Mouse (Mus musculus) liver, embryonic 14 days (tissue): ENCODE measurements around the gene Hoxd4. TPM values are rescaled to one million over a fixed set of nuclear protein-coding genes. Genes with fewer than 3 reads are reported as not detected.

Experiments
- polyA plus RNA-seq: library from polyadenylated mRNA; depleted of rRNA; stranded (reverse); fragments of >200 nt; gene quantifications from 2 replicates; pipeline ENCODE4 v1.2.3, GENCODE M21; 2012; rRNA removed

Hoxd4 gene
- 0.02 and 0.12 TPM in 2 replicates for polyA plus RNA-seq

DNA sequence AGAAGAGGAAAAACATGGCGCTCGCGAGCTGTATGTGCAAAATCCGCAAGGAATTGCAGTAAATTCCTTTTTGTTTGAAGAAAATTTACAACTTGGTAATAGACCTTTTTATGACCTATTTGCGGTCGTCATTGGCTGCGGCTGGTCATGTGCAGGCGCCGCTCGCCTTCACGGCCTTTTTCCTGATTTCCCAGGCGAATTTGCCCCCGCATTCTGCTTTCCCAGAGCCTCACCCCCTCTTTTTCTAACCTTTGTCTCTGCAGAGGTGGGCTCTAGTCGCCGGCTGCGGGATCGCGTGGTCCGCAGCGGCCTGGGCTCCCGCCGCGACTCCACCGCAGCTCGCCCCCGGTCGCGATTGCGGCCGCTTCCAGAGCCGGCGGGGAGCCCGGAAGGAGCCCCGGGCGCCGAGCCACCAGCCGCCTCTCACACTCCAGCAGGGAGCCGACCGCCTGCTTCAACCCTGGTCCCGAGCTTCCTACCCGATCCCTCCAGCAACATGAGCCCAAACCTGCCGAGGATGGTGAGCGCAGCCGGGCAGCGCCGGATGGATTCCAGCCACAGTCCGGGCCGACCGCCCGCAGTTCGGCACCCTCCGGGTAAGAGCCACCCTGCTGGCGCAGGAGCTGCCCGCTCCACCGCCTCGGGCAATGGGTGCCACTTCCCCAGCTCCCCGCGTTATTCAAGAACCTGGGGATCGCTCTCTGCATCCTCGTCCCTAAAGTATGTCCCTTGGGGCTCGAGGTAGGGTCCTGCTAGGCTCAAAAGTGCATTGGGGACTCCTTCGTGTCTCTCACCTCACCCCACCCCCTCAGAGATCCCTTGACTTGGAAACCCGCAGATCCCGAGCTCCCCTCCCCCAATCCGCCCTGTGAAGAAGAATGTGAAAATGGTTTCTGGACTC, at the start of gene Hoxd4, which contains the start of gene Hoxd3:
TSS of gene Hoxd4 (plus strand) at position 209 of the 901 bp plus-strand sequence.
TSS of gene Hoxd3 (plus strand) at position 207 of the 901 bp plus-strand sequence.

DNA sequence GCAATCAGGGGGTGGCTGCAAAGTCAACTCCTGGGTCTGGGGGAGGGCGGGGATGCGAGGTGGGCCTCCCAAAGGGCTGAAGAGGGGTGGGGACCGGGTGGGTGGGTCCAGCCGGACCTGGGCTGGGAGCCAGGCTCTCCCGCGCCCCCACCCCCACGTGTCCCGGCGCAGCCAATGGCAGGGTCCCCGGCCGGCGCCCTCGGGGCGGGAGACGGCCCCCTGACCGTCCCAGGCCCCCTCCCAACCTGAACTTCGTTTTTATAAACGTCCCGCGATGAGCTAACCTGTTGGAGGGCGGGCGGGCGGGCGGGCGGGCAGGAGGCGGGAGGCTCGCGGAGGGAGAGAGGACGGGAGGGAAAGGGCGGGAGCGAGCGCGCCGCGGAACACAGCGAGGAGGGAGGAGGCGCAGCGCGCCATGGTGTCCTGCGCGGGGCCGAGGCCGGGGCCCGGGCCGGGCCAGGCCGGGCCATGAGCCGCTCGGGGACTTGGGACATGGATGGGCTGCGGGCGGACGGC, 43.8 kb upstream of the Hoxd4 start, which contains the start of gene Hoxd13:
TSS of gene Hoxd13 (plus strand) at position 469 of the 516 bp plus-strand sequence.

DNA sequence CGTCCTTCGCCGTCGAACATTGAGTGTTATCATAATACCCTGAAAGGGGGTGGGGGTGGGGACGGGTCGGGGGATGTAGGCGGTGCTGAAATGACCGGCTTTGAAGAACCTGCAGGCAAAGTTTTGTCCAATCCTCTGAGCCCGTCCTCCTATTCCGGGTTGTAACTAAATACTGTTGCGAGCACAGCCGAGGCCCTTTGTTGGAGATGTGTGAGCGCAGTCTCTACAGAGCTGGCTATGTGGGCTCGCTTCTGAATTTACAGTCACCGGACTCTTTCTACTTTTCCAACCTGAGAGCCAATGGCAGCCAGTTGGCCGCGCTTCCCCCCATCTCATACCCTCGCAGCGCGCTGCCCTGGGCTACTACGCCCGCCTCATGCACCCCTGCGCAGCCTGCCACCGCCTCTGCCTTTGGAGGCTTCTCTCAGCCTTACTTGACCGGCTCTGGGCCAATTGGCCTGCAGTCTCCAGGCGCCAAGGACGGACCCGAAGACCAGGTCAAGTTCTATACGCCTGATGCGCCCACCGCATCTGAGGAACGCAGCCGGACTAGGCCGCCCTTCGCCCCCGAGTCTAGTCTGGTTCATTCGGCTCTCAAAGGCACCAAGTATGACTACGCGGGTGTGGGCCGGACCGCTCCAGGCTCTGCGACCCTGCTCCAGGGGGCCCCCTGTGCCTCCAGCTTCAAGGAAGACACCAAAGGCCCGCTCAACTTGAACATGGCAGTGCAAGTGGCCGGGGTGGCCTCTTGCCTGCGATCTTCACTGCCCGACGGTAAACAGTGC, 36.7 kb upstream of the Hoxd4 start, which contains the start of gene Hoxd12:
TSS of gene Hoxd12 (plus strand) at position 133 of the 785 bp plus-strand sequence.

DNA sequence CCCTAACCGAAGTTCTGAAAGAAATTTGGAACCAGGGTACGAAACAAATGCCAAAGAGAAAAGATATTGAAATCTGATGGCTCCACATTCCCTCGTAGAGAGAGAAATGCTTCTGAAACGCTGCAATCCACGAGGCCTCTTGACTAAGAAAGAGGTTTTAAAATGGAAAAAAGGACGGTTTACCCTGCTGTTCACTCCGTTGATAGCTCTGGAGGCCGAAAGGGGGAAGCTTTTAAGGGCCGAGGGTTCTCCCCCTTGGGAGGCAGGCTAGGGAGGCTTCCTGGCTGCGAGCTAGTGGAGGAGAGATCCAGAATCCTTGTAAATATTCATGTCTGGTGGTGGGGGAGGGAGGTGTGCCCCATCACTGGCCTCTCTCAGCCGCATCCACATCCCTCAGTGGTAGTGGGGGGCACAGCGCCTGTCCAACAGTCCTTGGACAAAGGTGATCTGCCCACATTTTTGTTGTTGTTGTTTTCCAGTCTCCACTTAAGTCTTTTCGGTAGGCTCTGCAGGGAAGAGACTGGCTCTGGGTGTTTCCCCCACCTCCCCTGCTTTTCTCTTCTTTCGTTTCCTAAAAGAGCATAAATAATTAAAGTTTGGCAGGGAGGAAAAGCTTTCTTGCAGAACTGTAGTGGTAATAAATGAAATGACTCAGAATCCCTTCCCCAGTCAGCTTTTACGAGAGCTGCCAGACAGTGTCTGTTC, 32.7 kb upstream of the Hoxd4 start, which contains the start of gene Hoxd11:
TSS of gene Hoxd11 (plus strand) at position 667 of the 705 bp plus-strand sequence.

DNA sequence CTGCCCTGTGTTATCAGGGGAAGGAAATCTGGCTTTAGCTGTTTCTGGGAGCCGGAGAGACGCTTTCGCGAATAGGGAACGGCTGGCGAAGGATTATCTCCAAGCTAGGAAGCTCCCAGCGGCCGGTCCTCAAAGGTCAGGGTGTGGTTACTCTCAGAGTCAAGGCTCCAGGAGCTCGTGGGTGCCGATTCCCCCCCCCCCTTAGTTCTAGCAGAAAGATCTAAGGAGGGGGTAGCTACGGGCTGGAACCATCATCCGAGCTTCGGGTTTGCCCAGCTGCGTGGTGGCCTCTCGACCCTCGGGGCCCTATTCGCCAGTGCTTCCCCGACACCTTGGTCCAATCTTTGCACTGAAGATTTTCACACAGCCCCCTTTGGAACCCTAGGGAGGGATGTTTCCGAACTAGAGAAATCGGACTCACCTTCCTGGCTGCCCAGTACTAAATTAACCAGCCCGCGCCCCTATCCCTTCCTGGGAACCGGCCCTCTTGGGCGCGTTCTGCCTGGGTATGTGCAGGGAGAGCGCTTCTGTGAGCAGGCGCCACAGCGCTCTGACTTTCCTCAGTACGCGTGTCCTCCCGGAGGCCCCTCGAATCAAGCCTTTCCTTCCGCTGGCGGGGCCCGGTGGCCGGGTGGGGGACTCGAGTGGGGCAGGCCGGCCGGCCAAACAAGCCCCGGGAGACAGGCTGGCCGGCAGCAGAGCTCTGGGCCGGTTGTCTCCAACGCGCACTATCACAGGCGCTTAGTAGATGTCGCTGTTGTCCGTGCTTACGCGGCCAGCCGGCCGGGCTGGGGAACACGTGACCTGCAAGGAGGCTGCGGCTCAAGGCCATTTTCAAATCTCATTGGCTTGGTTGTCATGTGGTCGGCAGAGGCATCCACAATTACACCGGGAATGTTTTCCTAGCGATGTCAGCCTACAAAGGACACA, 20.4 kb upstream of the Hoxd4 start, which contains the start of gene Hoxd10:
TSS of gene Hoxd10 (plus strand) at position 903 of the 930 bp plus-strand sequence.

DNA sequence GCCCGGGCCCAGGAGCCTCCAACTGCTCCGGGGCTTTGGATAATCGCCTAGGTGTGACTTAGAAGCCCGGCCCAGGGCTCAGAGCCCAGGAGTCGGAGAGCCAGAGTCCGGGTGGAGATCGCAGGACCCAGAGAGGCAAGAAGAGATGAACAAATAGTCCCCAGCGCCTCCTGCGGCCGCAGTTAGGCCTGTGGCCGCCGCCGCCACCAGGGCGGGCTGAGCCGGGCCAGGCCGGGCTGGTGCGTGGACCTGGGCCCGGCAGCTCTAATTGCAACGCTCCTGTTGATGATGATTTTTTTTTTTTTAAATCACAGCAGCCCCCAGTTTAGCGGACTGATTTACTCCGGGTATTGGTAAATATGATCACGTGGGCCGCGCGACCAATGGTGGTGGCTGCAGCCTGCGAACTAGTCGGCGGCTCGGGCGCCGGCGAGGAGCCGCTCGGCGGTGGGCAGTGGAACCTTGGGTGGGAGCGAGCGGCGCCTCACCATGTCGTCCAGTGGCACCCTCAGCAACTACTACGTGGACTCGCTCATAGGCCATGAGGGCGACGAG, 14.1 kb upstream of the Hoxd4 start, which contains the start of gene Hoxd9:
TSS of gene Hoxd9 (plus strand) at position 161 of the 555 bp plus-strand sequence.

DNA sequence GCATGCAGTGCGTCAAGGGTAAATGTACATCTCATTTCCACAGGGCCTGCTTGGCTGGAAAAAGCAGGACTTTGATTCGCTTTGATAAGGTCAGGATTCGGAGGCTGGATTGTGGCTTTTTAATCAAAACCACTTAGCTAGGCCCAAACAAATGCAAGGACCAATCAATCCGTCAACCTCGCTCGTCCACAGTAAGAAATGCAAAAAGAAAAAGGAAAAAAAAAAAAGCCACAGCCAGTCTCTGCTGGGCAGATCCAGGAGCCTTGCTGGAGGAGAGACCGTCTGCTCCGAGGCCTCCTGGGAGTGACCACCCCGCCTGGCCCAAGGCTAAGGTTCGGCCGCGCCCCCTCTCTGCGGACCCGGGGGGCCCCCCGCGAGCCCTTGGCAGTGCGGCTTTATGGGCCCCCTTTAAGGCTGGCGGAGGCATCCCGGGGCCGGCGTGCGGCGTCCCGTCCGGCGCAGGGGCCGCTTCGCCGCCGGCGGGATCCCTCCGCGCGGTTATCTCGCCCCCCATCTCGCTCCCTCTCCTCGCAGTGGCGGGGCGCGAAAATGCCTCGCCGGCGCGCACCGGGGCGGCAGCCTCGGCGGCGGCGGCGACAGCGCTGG, 7.2 kb upstream of the Hoxd4 start, which contains the start of gene Hoxd8:
TSS of gene Hoxd8 (plus strand) at position 223 of the 606 bp plus-strand sequence.

DNA sequence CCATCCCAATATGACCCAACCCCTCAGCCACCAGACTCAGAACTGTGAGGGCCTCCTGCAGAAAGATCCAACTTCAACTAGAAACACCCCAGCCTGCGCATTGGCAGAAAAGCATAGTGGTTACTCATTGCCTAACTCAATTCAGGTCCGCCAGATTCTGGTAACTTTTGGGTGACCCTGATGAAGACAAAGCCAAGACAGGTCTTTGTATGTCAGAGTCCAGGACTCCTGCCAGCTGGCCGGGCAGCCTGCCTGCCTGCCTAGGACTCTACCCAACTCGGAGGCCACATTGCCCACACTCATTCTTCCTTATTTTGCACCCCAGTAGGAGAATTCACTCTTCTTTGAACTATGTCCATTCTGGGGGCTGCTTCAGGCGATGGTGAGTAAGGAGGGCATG, 14.8 kb downstream of the Hoxd4 start, which contains the start of gene Gm28230:
TSS of gene Gm28230 (plus strand) at position 178 of the 400 bp plus-strand sequence.

DNA sequence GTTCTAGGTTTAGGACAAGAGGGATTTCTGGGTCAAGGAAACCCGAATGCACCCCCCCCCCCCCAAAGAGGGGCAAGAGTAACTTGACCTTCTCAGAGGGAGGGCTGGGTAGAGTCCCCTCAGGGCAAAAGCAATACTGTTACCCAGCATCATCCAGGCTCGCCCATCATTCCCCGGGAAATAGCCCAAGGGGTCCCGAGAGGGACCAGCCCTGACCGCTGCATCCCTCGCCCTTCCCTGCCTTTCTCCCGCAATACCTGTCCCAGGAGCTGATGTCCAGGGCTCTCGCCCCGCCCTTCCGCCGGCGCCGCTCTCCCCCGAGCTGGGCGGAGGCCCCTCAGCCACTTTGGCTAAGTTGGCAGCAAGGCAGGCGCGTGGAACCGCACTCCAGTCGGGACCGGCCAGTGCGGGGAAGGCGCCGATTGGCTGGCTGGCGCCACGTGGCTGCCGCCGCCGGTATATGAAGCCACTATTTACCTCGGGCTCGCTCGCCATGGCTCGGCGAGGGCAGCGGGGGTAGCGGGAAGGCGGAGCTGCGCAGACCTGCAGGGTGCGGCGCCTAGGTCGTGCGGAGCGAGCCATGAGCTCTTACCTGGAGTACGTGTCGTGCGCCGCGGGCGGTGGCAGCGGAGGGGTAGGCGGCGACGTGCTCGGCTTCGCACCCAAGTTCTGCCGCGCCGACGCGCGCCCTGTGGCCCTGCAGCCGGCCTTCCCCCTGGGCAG, 51.0 kb downstream of the Hoxd4 start, which contains the start of gene Hoxd1:
TSS of gene Hoxd1 (plus strand) at position 459 of the 723 bp plus-strand sequence.

Other genes starting within 250 kb of the Hoxd4 start
- 7.9 and 9.6 TPM in 2 replicates for gene Lnpk, start 132.5 kb upstream of the Hoxd4 start, polyA plus RNA-seq
- not detected in 2 replicates for gene Evx2, start 52.4 kb upstream of the Hoxd4 start, polyA plus RNA-seq
- not detected in 2 replicates for gene Hoxd13, start 43.6 kb upstream of the Hoxd4 start, polyA plus RNA-seq
- not detected in 2 replicates for gene Hoxd12, start 36.9 kb upstream of the Hoxd4 start, polyA plus RNA-seq
- gene Hoxd11, start 32.4 kb upstream of the Hoxd4 start, polyA plus RNA-seq = not detected in 2 replicates
- not detected in 2 replicates for gene Hoxd10, start 20.0 kb upstream of the Hoxd4 start, polyA plus RNA-seq
- gene Hoxd9, start 14.2 kb upstream of the Hoxd4 start, polyA plus RNA-seq = not detected in 2 replicates
- gene Hoxd8, start 7.3 kb upstream of the Hoxd4 start, polyA plus RNA-seq = 0.05 and 0.12 TPM in 2 replicates
- 0.02 TPM in 1 of 2 replicates, not detected in the other for gene Hoxd3, start within 50 bp of the Hoxd4 start, polyA plus RNA-seq
- 0.01 and 0.07 TPM in 2 replicates for gene Gm28230, start 14.8 kb downstream of the Hoxd4 start, polyA plus RNA-seq
- 0.01 TPM in 1 of 2 replicates, not detected in the other for gene Hoxd1, start 51.1 kb downstream of the Hoxd4 start, polyA plus RNA-seq
- 24.6 and 27.3 TPM in 2 replicates for gene Mtx2, start 113.9 kb downstream of the Hoxd4 start, polyA plus RNA-seq